ENCODE assay signal across 26 mouse cellular contexts in genomic region chr2:34096561-34096960, GRCm38 (mm10).
A peak's percentile ranks its signal among the peaks of the same experiment; 100 is the strongest.
DNase-seq lines count a peak whose midpoint lies in the region; ATAC-seq lines count a peak whose summit lies in the region.
"Had no signal": no experiment of that assay in that cellular context is flagged by ENCODE, and none has a peak within 500 bp of the region (broad histone marks: within the 10 kb centered on the region; RNA-seq: fewer than 3 reads in every experiment).

No protein-coding gene starts in this region.

- no peak overlapping the region for H3K9ac ChIP-seq in heart, embryonic 12.5 days
- no peak overlapping the region for H3K9ac ChIP-seq in forebrain, embryonic 12.5 days
- H3K9ac ChIP-seq: embryonic facial prominence, embryonic 13.5 days; intestine, embryonic 15.5 days; limb, embryonic 13.5 days; liver, embryonic 12.5 days; midbrain, embryonic 13.5 days; stomach, embryonic 15.5 days had no signal

- intact Hi-C loops in gastrocnemius, postnatal 14 days (cut with DNase I; ENCODE audit: low total_unique reads) = no loop called here
- intact Hi-C loops in heart, postnatal 14 days (cut with DNase I) = no loop called here

- peak; percentile 96 for DNase-seq in heart, adult 11 months
- DNase-seq in NIH3T3 (ENCODE audit: low read depth) = peak; percentile 9
- peak; percentile 62 for DNase-seq in gastrocnemius, postnatal 14 days
- DNase-seq in heart, postnatal 14 days = peak; percentile 36 to 54
- DNase-seq in embryo, embryonic 11 days = no peak
- no peak for DNase-seq in cerebellum, adult 8-10 months
- DNase-seq: cerebellum, adult 11 months; cerebellum, postnatal 25 days; kidney, adult 8-10 months; kidney, postnatal 10 days; layer of hippocampus, postnatal 36 days; lung, adult 18-20 months; right cerebral cortex, postnatal 25 days; thymus, postnatal 25 days had no signal

- H3K27ac ChIP-seq in heart, embryonic 12.5 days (ENCODE audit: poor library complexity, severe bottlenecking) = no peak overlapping the region
- no peak overlapping the region for H3K27ac ChIP-seq in forebrain, embryonic 12.5 days
- H3K27ac ChIP-seq: embryonic facial prominence, embryonic 13.5 days; intestine, embryonic 15.5 days; limb, embryonic 13.5 days; liver, embryonic 12.5 days; midbrain, embryonic 13.5 days; stomach, embryonic 15.5 days had no signal

- no peak overlapping the region for H3K4me3 ChIP-seq in heart, embryonic 12.5 days
- H3K4me3 ChIP-seq in forebrain, embryonic 12.5 days (replicated peaks) = no peak overlapping the region
- H3K4me3 ChIP-seq: embryonic facial prominence, embryonic 13.5 days; erythroblast, embryonic 14.5 days; intestine, embryonic 15.5 days; limb, embryonic 13.5 days; liver, embryonic 12.5 days; midbrain, embryonic 13.5 days; stomach, embryonic 15.5 days had no signal

- no peaks in the 10 kb centered on the region for H3K9me3 ChIP-seq in heart, embryonic 12.5 days (replicated peaks)
- no peaks in the 10 kb centered on the region for H3K9me3 ChIP-seq in forebrain, embryonic 12.5 days
- H3K9me3 ChIP-seq: embryonic facial prominence, embryonic 13.5 days; intestine, embryonic 15.5 days; limb, embryonic 13.5 days; liver, embryonic 12.5 days; midbrain, embryonic 13.5 days; stomach, embryonic 15.5 days had no signal

- 0 out of 2 replicates have a peak, but pooled peaks cover 3% of the 10 kb centered on the region for H3K27me3 ChIP-seq in heart, embryonic 12.5 days (replicated peaks)
- H3K27me3 ChIP-seq in forebrain, embryonic 12.5 days = peaks cover 24% of the 10 kb centered on the region
- H3K27me3 ChIP-seq: embryonic facial prominence, embryonic 13.5 days; intestine, embryonic 15.5 days; liver, embryonic 12.5 days; midbrain, embryonic 13.5 days; stomach, embryonic 15.5 days had no signal

- no peaks in the 10 kb centered on the region for H3K4me1 ChIP-seq in heart, embryonic 12.5 days (replicated peaks)
- peaks cover 9% of the 10 kb centered on the region for H3K4me1 ChIP-seq in forebrain, embryonic 12.5 days
- H3K4me1 ChIP-seq: embryonic facial prominence, embryonic 13.5 days; intestine, embryonic 15.5 days; liver, embryonic 12.5 days; stomach, embryonic 15.5 days had no signal

- H3K36me3 ChIP-seq in heart, embryonic 12.5 days = no peaks in the 10 kb centered on the region
- no peaks in the 10 kb centered on the region for H3K36me3 ChIP-seq in forebrain, embryonic 12.5 days (replicated peaks)
- H3K36me3 ChIP-seq: embryonic facial prominence, embryonic 13.5 days; intestine, embryonic 15.5 days; limb, embryonic 13.5 days; liver, embryonic 12.5 days; midbrain, embryonic 13.5 days; stomach, embryonic 15.5 days had no signal

- no peak for ATAC-seq in heart, embryonic 12.5 days (ENCODE audit: insufficient number of reproducible peaks, low FRiP score)
- ATAC-seq in forebrain, embryonic 12.5 days (ENCODE audit: low FRiP score) = no peak
- ATAC-seq: CD4-positive, CD25-positive, alpha-beta regulatory T cell, adult 4 months; forebrain, embryonic 14.5 days; hindbrain, embryonic 16.5 days; intestine, embryonic 15.5 days; liver, embryonic 12.5 days; midbrain, embryonic 13.5 days had no signal

- no peak overlapping the region for H3K4me2 ChIP-seq in heart, embryonic 12.5 days
- H3K4me2 ChIP-seq in forebrain, embryonic 12.5 days = no peak overlapping the region
- H3K4me2 ChIP-seq: embryonic facial prominence, embryonic 13.5 days; intestine, embryonic 15.5 days; limb, embryonic 13.5 days; liver, embryonic 12.5 days; midbrain, embryonic 13.5 days; stomach, embryonic 15.5 days had no signal

Comparison
In these comparisons a context has a peak if more than half of its experiments do, and no peak if none do; other contexts are left out.
1. DNase-seq: peak in heart, adult 11 months (single experiment), NIH3T3 (single experiment), gastrocnemius, postnatal 14 days (single experiment) and heart, postnatal 14 days (2 of 2); none in embryo, embryonic 11 days (single experiment) and cerebellum, adult 8-10 months (single experiment).